Mouse (Mus musculus): Measurements from ENCODE around the gene Nckap5.

DNA sequence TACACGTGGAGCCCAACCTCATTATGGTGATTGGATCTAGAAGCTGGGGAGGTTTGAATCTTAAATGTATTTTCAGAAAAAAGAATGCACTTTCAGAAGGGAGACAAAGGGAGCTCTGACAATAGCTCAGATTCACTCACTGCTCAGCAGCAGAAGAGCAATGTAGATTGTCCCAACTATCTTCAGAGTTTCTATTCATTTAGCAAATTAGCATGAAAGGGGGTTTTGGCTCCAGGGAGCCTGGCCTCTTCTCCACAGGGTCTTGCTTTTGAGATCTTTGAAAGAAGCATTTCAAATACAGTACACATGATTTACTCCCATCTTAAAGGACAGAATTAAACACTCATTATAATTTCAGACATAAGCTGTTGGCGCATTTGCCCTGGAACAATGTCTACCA is 662.5 kb downstream of the Nckap5 start:
- TF ChIP-seq POLR2A (IDR thresholded peaks at IDR 0.05; ENCODE audit: borderline replicate concordance, control insufficient read depth, low read depth, low read length) (no peak), CTCF (IDR thresholded peaks at IDR 0.05; ENCODE audit: control insufficient read depth, insufficient read depth, low read length) (no peak)
